Mouse (Mus musculus): ENCODE data around the gene Nr6a1.

Gene Nr6a1

DNA sequence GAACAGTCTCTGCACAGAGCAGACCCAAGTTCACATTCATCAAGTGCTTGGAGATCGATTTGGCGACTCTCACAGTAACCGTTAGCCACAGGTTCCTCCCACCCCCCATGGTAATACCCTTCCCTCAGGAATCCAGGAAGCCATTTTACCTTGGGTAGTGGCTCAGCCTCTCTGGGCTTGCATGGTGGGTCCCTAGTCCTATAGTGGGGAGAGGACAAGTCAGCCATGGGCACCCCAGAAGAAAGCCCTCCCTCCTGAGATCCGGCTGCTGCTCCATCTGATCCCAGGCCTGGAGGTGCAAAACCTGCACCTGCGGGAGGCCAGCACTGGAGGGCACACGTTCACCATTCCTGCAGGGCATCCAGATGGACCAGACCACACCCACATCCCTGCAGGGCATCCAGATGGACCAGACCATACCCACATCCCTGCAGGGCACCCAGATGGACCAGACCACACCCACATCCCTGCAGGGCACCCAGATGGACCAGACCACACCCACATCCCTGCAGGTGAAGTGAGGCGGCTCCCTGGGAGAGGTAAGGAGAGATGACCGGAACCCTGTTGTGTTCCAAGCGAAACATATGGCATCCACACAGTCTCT is 252.0 kb downstream of the Nr6a1 start:
- in situ Hi-C loops (cut with MboI): no loop called here

All from mature B cell (primary cell).